ENCODE assay signal across 18 mouse cellular contexts in genomic region chr2:110985853-110986271, GRCm38 (mm10). TPM values are rescaled to one million over a fixed set of nuclear protein-coding genes. Genes with fewer than 3 reads are reported as not detected.
DNase-seq lines count a peak whose midpoint lies in the region; ATAC-seq lines count a peak whose summit lies in the region.
"Had no signal": no experiment of that assay in that cellular context is flagged by ENCODE, and none has a peak within 500 bp of the region (broad histone marks: within the 10 kb centered on the region; RNA-seq: fewer than 3 reads in every experiment).

No protein-coding gene starts in this region.

- no peak overlapping the region for H3K4me2 ChIP-seq in hindbrain, embryonic 16.5 days (ENCODE audit: low read length)
- no peak overlapping the region for H3K4me2 ChIP-seq in hindbrain, embryonic 12.5 days (replicated peaks)
- H3K4me2 ChIP-seq: embryonic facial prominence, embryonic 12.5 days; heart, embryonic 11.5 days; midbrain, embryonic 13.5 days; stomach, embryonic 15.5 days had no signal

- no peaks in the 10 kb centered on the region for H3K4me1 ChIP-seq in hindbrain, embryonic 16.5 days (ENCODE audit: control insufficient read depth, insufficient read depth, low read depth, low read length)
- H3K4me1 ChIP-seq in hindbrain, embryonic 12.5 days: no peaks in the 10 kb centered on the region
- H3K4me1 ChIP-seq: embryonic facial prominence, embryonic 12.5 days; midbrain, embryonic 13.5 days; stomach, embryonic 15.5 days had no signal

- ATAC-seq in hindbrain, embryonic 16.5 days: peak; percentile 78; the same call in 1 of the 2 replicates
- no peak for ATAC-seq in hindbrain, embryonic 12.5 days (ENCODE audit: low FRiP score)
- ATAC-seq: midbrain, embryonic 13.5 days had no signal

- no peak overlapping the region for H3K9ac ChIP-seq in hindbrain, embryonic 16.5 days (ENCODE audit: low read depth, low read length)
- H3K9ac ChIP-seq in hindbrain, embryonic 12.5 days: no peak overlapping the region
- H3K9ac ChIP-seq: embryonic facial prominence, embryonic 12.5 days; midbrain, embryonic 13.5 days; stomach, embryonic 15.5 days had no signal

- WGBS in hindbrain, embryonic 16.5 days: 58% methylated on average over 2 of the region's 2 CpGs
- WGBS in hindbrain, embryonic 12.5 days: 70% methylated on average over 2 of the region's 2 CpGs

- DNase-seq in right cerebral cortex, postnatal 25 days: peak; percentile 18
- no peak for DNase-seq in right cerebral cortex, adult 2 months (ENCODE audit: low spot score in 2 of 2)
- DNase-seq in cerebellum, adult 9-11 months: peak; percentile 88
- DNase-seq in spleen, postnatal 4 days (ENCODE audit: low spot score in 2 of 2): no peak
- DNase-seq in embryo, embryonic 10.5 days (ENCODE audit: low spot score): no peak
- DNase-seq: adrenal gland, postnatal 36 days; heart, postnatal 14 days; kidney, adult 18-20 months; kidney, postnatal 10 days; lung, adult 2 months had no signal

- no peaks in the 10 kb centered on the region for H3K27me3 ChIP-seq in hindbrain, embryonic 16.5 days (replicated peaks; ENCODE audit: control insufficient read depth, insufficient read depth, low read length)
- H3K27me3 ChIP-seq in hindbrain, embryonic 12.5 days: no peaks in the 10 kb centered on the region
- H3K27me3 ChIP-seq: embryonic facial prominence, embryonic 12.5 days; midbrain, embryonic 13.5 days; stomach, embryonic 15.5 days had no signal

- no peaks in the 10 kb centered on the region for H3K9me3 ChIP-seq in hindbrain, embryonic 16.5 days (ENCODE audit: control insufficient read depth, low read length)
- H3K9me3 ChIP-seq in hindbrain, embryonic 12.5 days (replicated peaks): no peaks in the 10 kb centered on the region
- H3K9me3 ChIP-seq: embryonic facial prominence, embryonic 12.5 days; midbrain, embryonic 13.5 days; stomach, embryonic 15.5 days had no signal

- no peaks in the 10 kb centered on the region for H3K36me3 ChIP-seq in hindbrain, embryonic 16.5 days (ENCODE audit: control insufficient read depth, insufficient read depth, low read length)
- no peaks in the 10 kb centered on the region for H3K36me3 ChIP-seq in hindbrain, embryonic 12.5 days
- H3K36me3 ChIP-seq: embryonic facial prominence, embryonic 12.5 days; midbrain, embryonic 13.5 days; stomach, embryonic 15.5 days had no signal

- H3K4me3 ChIP-seq in hindbrain, embryonic 16.5 days (ENCODE audit: low read length): no peak overlapping the region
- no peak overlapping the region for H3K4me3 ChIP-seq in hindbrain, embryonic 12.5 days
- H3K4me3 ChIP-seq: embryonic facial prominence, embryonic 12.5 days; midbrain, embryonic 13.5 days; stomach, embryonic 15.5 days had no signal

- no peak overlapping the region for H3K27ac ChIP-seq in hindbrain, embryonic 16.5 days (ENCODE audit: low read depth, low read length)
- H3K27ac ChIP-seq in hindbrain, embryonic 12.5 days: no peak overlapping the region
- H3K27ac ChIP-seq: embryonic facial prominence, embryonic 12.5 days; macrophage; midbrain, embryonic 13.5 days; stomach, embryonic 15.5 days had no signal

RNA-seq across cellular contexts. Expression of gene Ano3, which starts 35.1 kb away (rescaled TPM):
- polyA plus RNA-seq in hindbrain, embryonic 16.5 days (2015; fragmentation: Nextera tagmentation; extraction: Ambion mirVana): 0.98 and 1.1 TPM in 2 replicates
- 0.84 and 1.1 TPM in 2 replicates for polyA plus RNA-seq in hindbrain, embryonic 12.5 days (2016; fragmentation: Nextera tagmentation; extraction: Ambion mirVana)
- polyA plus RNA-seq: liver, adult 2 months; macrophage had no signal

Comparison
In these comparisons a context has a peak if more than half of its experiments do, and no peak if none do; other contexts are left out.
1. DNase-seq: peak in right cerebral cortex, postnatal 25 days (single experiment) and cerebellum, adult 9-11 months (single experiment); none in right cerebral cortex, adult 2 months (0 of 2), spleen, postnatal 4 days (0 of 2) and embryo, embryonic 10.5 days (single experiment).